Mouse (Mus musculus): Measurements from ENCODE around the gene Golm1. TPM values are rescaled to one million over a fixed set of nuclear protein-coding genes. Genes with fewer than 3 reads are reported as not detected.

Golm1 gene
- polyA plus RNA-seq, 1 experiment from 2014 or later, result 31.0 TPM

DNA sequence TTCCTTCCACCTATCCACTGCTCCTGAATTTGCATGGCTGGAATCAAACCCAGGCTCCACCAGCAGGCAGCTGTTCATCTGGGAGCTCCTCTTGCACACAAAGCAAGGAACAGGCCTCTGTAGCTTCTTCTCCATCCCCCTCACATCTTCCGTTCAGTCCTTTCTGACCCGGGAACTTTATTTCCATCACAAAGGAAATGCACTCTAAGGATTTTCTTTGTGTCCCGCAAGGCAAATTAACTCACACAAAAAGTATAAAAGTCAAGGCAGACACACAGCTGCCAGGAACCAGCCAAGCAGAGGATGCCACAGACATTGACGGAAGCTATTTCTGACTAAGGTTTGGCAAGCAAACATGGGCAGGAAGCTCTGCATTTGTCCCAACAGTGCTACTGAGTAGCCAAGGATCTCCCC, 18.6 kb downstream of the Golm1 start:
- Histone ChIP-seq H3K9me3 (no peaks in the 10 kb centered on the region), H3K27ac (peak overlapping the region; percentile 61), H3K4me1 (peaks cover 21% of the 10 kb centered on the region), H3K9ac (no peak overlapping the region), H3K4me3 (no peak overlapping the region), H3K27me3 (replicated peaks) (no peaks in the 10 kb centered on the region), H3K4me2 (no peak overlapping the region), H3K36me3 (replicated peaks) (no peaks in the 10 kb centered on the region)
- WGBS, result 5% methylated on average over 4 of the region's 4 CpGs
- 0 out of 2 replicates have a peak, but pooled peaks have one; percentile 35 for ATAC-seq (replicated peaks)

- H3K27me3 ChIP-seq (replicated peaks), result no peaks in the 10 kb centered on the region
- H3K4me3 ChIP-seq, result no peak overlapping the region
- no peaks in the 10 kb centered on the region for H3K9me3 ChIP-seq
- H3K4me2 ChIP-seq, result no peak overlapping the region
- H3K36me3 ChIP-seq (replicated peaks), result no peaks in the 10 kb centered on the region
- whole genome bisulfite sequencing, result 54% methylated on average over 10 of the region's 10 CpGs
- no peak overlapping the region for H3K9ac ChIP-seq
- H3K4me1 ChIP-seq, result peaks cover 21% of the 10 kb centered on the region
- peak overlapping the region; percentile 61 for H3K27ac ChIP-seq
- no peak for ATAC-seq (replicated peaks)
Observed at GRCm38 (mm10) chr13:59656316-59656832, 19.2 kb downstream of the Golm1 start.

- no peak for ATAC-seq (replicated peaks)
- no peak overlapping the region for H3K4me2 ChIP-seq
- no peaks in the 10 kb centered on the region for H3K9me3 ChIP-seq
- H3K27ac ChIP-seq, result no peak overlapping the region
- no peaks in the 10 kb centered on the region for H3K36me3 ChIP-seq (replicated peaks)
- H3K9ac ChIP-seq, result no peak overlapping the region
- WGBS, result 90% methylated on average over 15 of the region's 15 CpGs
- no peaks in the 10 kb centered on the region for H3K27me3 ChIP-seq (replicated peaks)
- H3K4me1 ChIP-seq, result peaks cover 21% of the 10 kb centered on the region
- H3K4me3 ChIP-seq, result no peak overlapping the region
Observed at GRCm38 (mm10) chr13:59655718-59656315, 19.8 kb downstream of the Golm1 start.

DNA sequence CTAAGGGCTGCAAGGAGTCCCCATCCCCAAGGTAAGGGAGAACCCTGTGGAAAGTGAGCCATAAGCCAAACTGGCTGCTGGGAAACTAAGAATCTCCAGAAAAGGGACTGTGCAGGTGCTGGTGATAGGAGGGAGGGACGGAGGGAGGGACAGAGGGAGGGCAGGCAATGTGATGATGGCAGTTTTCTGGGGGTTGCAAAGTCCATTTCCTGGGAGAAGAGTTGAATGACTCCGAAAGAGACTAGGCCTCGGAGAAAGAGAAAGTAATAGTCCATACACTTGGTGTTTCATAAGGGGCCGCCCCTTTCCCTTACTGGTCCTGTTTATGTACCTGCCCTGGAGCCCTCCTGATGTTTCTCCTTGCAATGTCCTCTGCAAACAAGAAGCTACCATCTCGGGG, 21.1 kb downstream of the Golm1 start:
- Histone ChIP-seq H3K27ac (no peak overlapping the region), H3K4me1 (peaks cover 21% of the 10 kb centered on the region), H3K36me3 (replicated peaks) (no peaks in the 10 kb centered on the region), H3K4me3 (no peak overlapping the region), H3K9ac (no peak overlapping the region), H3K27me3 (replicated peaks) (no peaks in the 10 kb centered on the region), H3K4me2 (no peak overlapping the region), H3K9me3 (no peaks in the 10 kb centered on the region)
- 91% methylated on average over 5 of the region's 5 CpGs for WGBS
- no peak for ATAC-seq (replicated peaks)

DNA sequence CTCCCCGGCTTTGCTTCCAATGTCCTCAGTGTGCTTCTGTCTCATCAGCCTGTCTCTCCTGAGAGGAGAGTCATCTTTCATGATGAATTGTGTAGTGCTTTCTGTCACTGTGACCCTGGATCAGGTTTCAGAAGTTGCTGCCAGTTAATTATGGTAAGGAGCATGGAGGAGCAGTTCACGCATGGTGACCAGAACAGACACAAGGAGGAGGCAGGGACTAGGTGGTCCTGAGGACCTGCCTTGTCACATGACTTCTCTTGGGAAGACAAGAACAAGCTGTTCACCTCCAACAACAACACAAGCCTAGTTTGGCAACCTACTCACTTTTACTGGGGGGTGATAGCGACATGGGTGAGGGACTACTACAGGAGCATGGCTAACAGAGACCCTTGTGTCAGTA, 22.5 kb downstream of the Golm1 start:
- H3K4me1 ChIP-seq, result peaks cover 21% of the 10 kb centered on the region
- no peak overlapping the region for H3K4me3 ChIP-seq
- H3K9ac ChIP-seq, result no peak overlapping the region
- H3K9me3 ChIP-seq, result no peaks in the 10 kb centered on the region
- H3K27me3 ChIP-seq (replicated peaks), result no peaks in the 10 kb centered on the region
- no peaks in the 10 kb centered on the region for H3K36me3 ChIP-seq (replicated peaks)
- peak overlapping the region; percentile 31; the same call in 1 of the 2 replicates for H3K27ac ChIP-seq
- ATAC-seq (replicated peaks), result no peak
- 75% methylated on average over 3 of the region's 3 CpGs for WGBS
- H3K4me2 ChIP-seq, result no peak overlapping the region

DNA sequence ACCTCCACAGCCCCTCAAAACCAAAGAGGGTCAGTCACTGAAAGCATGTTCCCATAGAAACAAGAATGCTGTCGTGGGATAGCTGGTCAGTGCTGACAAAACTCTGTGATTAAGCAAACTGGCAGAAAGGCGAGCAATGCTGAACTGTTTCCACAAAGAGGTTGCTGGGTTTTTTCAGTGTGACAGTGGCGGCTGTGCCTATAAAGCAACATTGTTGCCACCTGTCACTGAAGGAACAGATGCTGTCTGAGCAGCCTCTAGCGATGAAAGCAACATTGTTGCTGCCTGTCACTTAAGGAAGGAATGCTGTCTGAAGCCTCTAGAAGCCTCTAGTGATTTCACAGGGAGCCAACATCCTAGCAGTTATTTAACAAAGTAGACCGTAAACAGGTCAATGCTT, 23.0 kb downstream of the Golm1 start:
- Histone ChIP-seq H3K4me3 (no peak overlapping the region), H3K27ac (peak overlapping the region; percentile 31; the same call in 1 of the 2 replicates), H3K9ac (no peak overlapping the region), H3K27me3 (replicated peaks) (no peaks in the 10 kb centered on the region), H3K9me3 (no peaks in the 10 kb centered on the region), H3K36me3 (replicated peaks) (no peaks in the 10 kb centered on the region), H3K4me2 (no peak overlapping the region), H3K4me1 (peaks cover 21% of the 10 kb centered on the region)
- no peak for ATAC-seq (replicated peaks)
- WGBS, result 30% methylated on average over 5 of the region's 5 CpGs

- Histone ChIP-seq H3K36me3 (replicated peaks) (no peaks in the 10 kb centered on the region), H3K27me3 (replicated peaks) (no peaks in the 10 kb centered on the region), H3K4me1 (peaks cover 19% of the 10 kb centered on the region), H3K4me3 (no peak overlapping the region), H3K9ac (no peak overlapping the region), H3K4me2 (no peak overlapping the region), H3K9me3 (no peaks in the 10 kb centered on the region), H3K27ac (no peak overlapping the region)
- ATAC-seq (replicated peaks), result no peak
- 84% methylated on average over 5 of the region's 5 CpGs for WGBS
Observed at GRCm38 (mm10) chr13:59649781-59650180, 25.8 kb downstream of the Golm1 start.

GRCm38 (mm10) chr13:59648598-59648997, 27.0 kb downstream of the Golm1 start:
- 84% methylated on average over 6 of the region's 6 CpGs for WGBS
- no peak overlapping the region for H3K4me3 ChIP-seq
- no peaks in the 10 kb centered on the region for H3K36me3 ChIP-seq (replicated peaks)
- H3K27ac ChIP-seq, result no peak overlapping the region
- no peaks in the 10 kb centered on the region for H3K9me3 ChIP-seq
- H3K9ac ChIP-seq, result no peak overlapping the region
- no peak overlapping the region for H3K4me2 ChIP-seq
- no peak for ATAC-seq (replicated peaks)
- H3K4me1 ChIP-seq, result peaks cover 19% of the 10 kb centered on the region
- H3K27me3 ChIP-seq (replicated peaks), result no peaks in the 10 kb centered on the region

DNA sequence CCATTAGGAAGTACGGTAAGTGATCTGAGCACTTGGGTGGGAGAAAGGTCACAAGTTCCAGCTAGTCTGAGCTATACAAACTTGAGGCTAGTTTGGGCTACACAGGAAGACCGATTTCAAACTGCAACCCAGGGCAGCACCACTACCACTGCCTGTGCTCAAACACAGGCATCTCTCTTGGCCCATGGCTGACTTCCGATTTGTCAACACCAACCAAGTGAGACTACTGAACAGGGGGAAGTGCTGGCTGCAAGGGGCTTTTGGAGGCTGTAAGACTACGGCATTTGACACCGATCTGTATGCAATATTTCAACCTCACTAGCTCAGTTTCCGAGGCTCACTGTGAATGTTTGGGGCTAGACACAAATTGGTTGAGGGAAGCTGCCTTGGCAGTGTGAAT, 28.1 kb downstream of the Golm1 start:
- Histone ChIP-seq H3K27me3 (replicated peaks) (no peaks in the 10 kb centered on the region), H3K9me3 (no peaks in the 10 kb centered on the region), H3K27ac (no peak overlapping the region), H3K9ac (no peak overlapping the region), H3K36me3 (replicated peaks) (no peaks in the 10 kb centered on the region), H3K4me3 (no peak overlapping the region), H3K4me2 (no peak overlapping the region), H3K4me1 (peaks cover 10% of the 10 kb centered on the region)
- 82% methylated on average over 6 of the region's 6 CpGs for WGBS
- no peak for ATAC-seq (replicated peaks)

GRCm38 (mm10) chr13:59646674-59647244, 28.9 kb downstream of the Golm1 start:
- no peak overlapping the region for H3K4me3 ChIP-seq
- H3K9ac ChIP-seq, result no peak overlapping the region
- no peak overlapping the region for H3K4me2 ChIP-seq
- no peaks in the 10 kb centered on the region for H3K27me3 ChIP-seq (replicated peaks)
- H3K4me1 ChIP-seq, result peaks cover 7% of the 10 kb centered on the region; the same call in 1 of the 2 replicates
- H3K36me3 ChIP-seq (replicated peaks), result no peaks in the 10 kb centered on the region
- no peaks in the 10 kb centered on the region for H3K9me3 ChIP-seq
- no peak overlapping the region for H3K27ac ChIP-seq
- no peak for ATAC-seq (replicated peaks)
- 17% methylated on average over 11 of the region's 11 CpGs for WGBS

DNA sequence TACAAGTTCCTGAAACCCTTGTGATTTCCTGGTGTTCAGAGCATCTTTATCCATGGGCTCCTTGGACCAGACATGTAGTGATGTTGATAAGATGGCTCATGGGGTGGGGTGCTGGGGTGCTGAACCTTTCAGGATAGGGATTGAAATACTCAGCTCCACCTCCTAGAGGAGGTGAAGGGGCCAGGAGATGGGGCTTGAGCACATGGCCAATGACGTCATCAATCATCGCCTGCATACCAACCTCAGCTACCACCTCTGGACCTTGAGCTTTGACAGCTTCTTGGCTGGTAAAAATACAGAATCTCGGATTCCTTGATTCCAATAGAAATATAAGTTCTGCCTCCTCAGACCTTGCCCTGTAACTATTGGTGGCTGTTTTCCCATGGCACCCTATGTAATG, 30.1 kb downstream of the Golm1 start:
- H3K9ac ChIP-seq, result no peak overlapping the region
- H3K4me1 ChIP-seq, result peaks cover 7% of the 10 kb centered on the region; the same call in 1 of the 2 replicates
- H3K4me2 ChIP-seq, result no peak overlapping the region
- no peak overlapping the region for H3K4me3 ChIP-seq
- H3K27ac ChIP-seq, result no peak overlapping the region
- H3K27me3 ChIP-seq (replicated peaks), result no peaks in the 10 kb centered on the region
- ATAC-seq (replicated peaks), result no peak
- 89% methylated on average over 3 of the region's 3 CpGs for WGBS
- no peaks in the 10 kb centered on the region for H3K36me3 ChIP-seq (replicated peaks)
- H3K9me3 ChIP-seq, result no peaks in the 10 kb centered on the region

DNA sequence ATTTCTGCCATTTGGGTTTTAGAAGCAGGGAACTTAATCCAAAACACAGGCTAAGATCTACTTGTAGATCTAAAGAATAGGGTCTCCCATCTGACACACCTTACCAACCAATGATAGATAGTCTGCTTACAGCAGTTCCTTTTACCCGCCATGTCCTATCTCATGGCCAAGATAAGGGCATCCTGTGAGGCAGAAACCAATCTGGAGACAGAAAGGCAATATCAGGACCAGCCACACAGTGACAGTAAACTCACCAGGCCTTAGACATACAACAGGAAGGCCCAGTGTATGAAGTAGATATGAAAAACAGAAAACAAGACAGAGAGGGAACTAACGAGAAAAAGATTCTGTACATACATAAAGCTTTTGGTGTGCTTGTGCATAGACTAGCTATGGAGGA, 32.8 kb downstream of the Golm1 start:
- Histone ChIP-seq H3K9ac (no peak overlapping the region), H3K36me3 (replicated peaks) (peaks cover 1% of the 10 kb centered on the region; the same call in 1 of the 2 replicates), H3K27me3 (replicated peaks) (no peaks in the 10 kb centered on the region), H3K4me3 (no peak overlapping the region), H3K9me3 (no peaks in the 10 kb centered on the region), H3K27ac (no peak overlapping the region), H3K4me1 (peaks cover 7% of the 10 kb centered on the region; the same call in 1 of the 2 replicates), H3K4me2 (no peak overlapping the region)
- 92% methylated on average over 2 of the region's 2 CpGs for WGBS
- ATAC-seq (replicated peaks), result no peak

- H3K36me3 ChIP-seq (replicated peaks), result peaks cover 18% of the 10 kb centered on the region; the same call in 1 of the 2 replicates
Observed at GRCm38 (mm10) chr13:59640178-59640440, 35.5 kb downstream of the Golm1 start.

More at GRCm38 (mm10) chr13:59640178-59640440, 35.5 kb downstream of the Golm1 start:
- H3K4me2 ChIP-seq, result no peak overlapping the region
- H3K9me3 ChIP-seq, result no peaks in the 10 kb centered on the region
- no peak overlapping the region for H3K27ac ChIP-seq
- H3K27me3 ChIP-seq (replicated peaks), result no peaks in the 10 kb centered on the region
- H3K4me1 ChIP-seq, result no peaks in the 10 kb centered on the region
- no peak overlapping the region for H3K4me3 ChIP-seq
- no peak overlapping the region for H3K9ac ChIP-seq
- 95% methylated on average over 6 of the region's 6 CpGs for WGBS
- ATAC-seq (replicated peaks), result no peak
